Mouse (Mus musculus) neural tube, embryonic 13.5 days (tissue): Measurements from ENCODE around the gene Cmtm5. TPM values are rescaled to one million over a fixed set of nuclear protein-coding genes. Genes with fewer than 3 reads are reported as not detected.

Experiments
- microRNA counts: library from miRNA; unstranded; fragments of <30 nt; microRNA quantifications from one replicate; lab custom pipeline; 2016
- microRNA-seq: library from miRNA; unstranded; fragments of <30 nt; microRNA quantifications from one replicate; pipeline ENCODE4, GENCODE M21; 2016
- polyA plus RNA-seq: library from polyadenylated mRNA; unstranded; fragments of >200 nt; fragmentation: Nextera tagmentation; extraction: Ambion mirVana; gene quantifications from 2 replicates; pipeline ENCODE4 v1.2.1, GENCODE M21; 2015

Cmtm5 gene
- polyA plus RNA-seq, 1 experiment from 2014 or later: 24.7 TPM

MicroRNA genes within 50 kb of the gene (microRNA counts, 519-probe panel; counts per million panel counts)
- microRNA mmu-miR-208a (lab: Ali Mortazavi, UCI) (2,477 counts per million, percentile 23 among the panel's probes with 10 or more counts), microRNA mmu-miR-208b (lab: Ali Mortazavi, UCI) (not detected)

Small RNAs within 50 kb of the gene (microRNA-seq; reads per million reads assigned to microRNA genes)
- gene Mir208a: 8.6 reads per million, percentile 25 among the genes with 10 or more reads in this experiment
- 50.1 reads per million, percentile 47 among the genes with 10 or more reads in this experiment for gene Mir208b

Other genes with a start within 250 kb of the Cmtm5 start
- 140 and 146 TPM in 2 replicates for gene Acin1, start 249.3 kb upstream of the Cmtm5 start, polyA plus RNA-seq
- 0.12 and 0.24 TPM in 2 replicates for gene Gm29776, start 237.4 kb upstream of the Cmtm5 start, polyA plus RNA-seq
- 0.23 TPM in 1 of 2 replicates, not detected in the other for gene Cebpe, start 224.1 kb upstream of the Cmtm5 start, polyA plus RNA-seq
- 4.4 and 5.1 TPM in 2 replicates for gene Slc7a8, start 154.3 kb upstream of the Cmtm5 start, polyA plus RNA-seq
- gene Rnf212b, start 122.1 kb upstream of the Cmtm5 start, polyA plus RNA-seq: not detected in 2 replicates
- 12.8 and 13.6 TPM in 2 replicates for gene Homez, start 65.3 kb upstream of the Cmtm5 start, polyA plus RNA-seq
- 1.9 and 2.3 TPM in 2 replicates for gene Ppp1r3e, start 58.7 kb upstream of the Cmtm5 start, polyA plus RNA-seq
- 3.1 and 3.8 TPM in 2 replicates for gene Bcl2l2, start 52.9 kb upstream of the Cmtm5 start, polyA plus RNA-seq
- gene Gm20521, start 52.8 kb upstream of the Cmtm5 start, polyA plus RNA-seq: not detected in 2 replicates
- gene Pabpn1, start 43.8 kb upstream of the Cmtm5 start, polyA plus RNA-seq: 153 and 160 TPM in 2 replicates
- 153 TPM in 2 replicates for gene Slc22a17, start 23.1 kb upstream of the Cmtm5 start, polyA plus RNA-seq
- gene Efs, start 10.1 kb upstream of the Cmtm5 start, polyA plus RNA-seq: 13.8 and 16.0 TPM in 2 replicates
- gene Il25, start 3.6 kb upstream of the Cmtm5 start, polyA plus RNA-seq: 1.3 and 1.6 TPM in 2 replicates
- gene Myh6, start 30.7 kb downstream of the Cmtm5 start, polyA plus RNA-seq: 1.6 and 2.3 TPM in 2 replicates
- gene Gm17428, start 40.7 kb downstream of the Cmtm5 start, polyA plus RNA-seq: not detected in 2 replicates
- gene Myh7, start 58.4 kb downstream of the Cmtm5 start, polyA plus RNA-seq: 7.6 and 10.3 TPM in 2 replicates
- 56.4 and 61.9 TPM in 2 replicates for gene Ngdn, start 79.2 kb downstream of the Cmtm5 start, polyA plus RNA-seq
- 30.4 and 33.6 TPM in 2 replicates for gene Zfhx2, start 156.1 kb downstream of the Cmtm5 start, polyA plus RNA-seq
- 29.4 and 29.8 TPM in 2 replicates for gene Thtpa, start 158.5 kb downstream of the Cmtm5 start, polyA plus RNA-seq
- 5.2 and 8.3 TPM in 2 replicates for gene Ap1g2, start 170.3 kb downstream of the Cmtm5 start, polyA plus RNA-seq
- 21.1 and 21.4 TPM in 2 replicates for gene Jph4, start 180.7 kb downstream of the Cmtm5 start, polyA plus RNA-seq